Mouse (Mus musculus) limb, embryonic 13.5 days (tissue): Measurements from ENCODE around the gene H2-T24. TPM values are rescaled to one million over a fixed set of nuclear protein-coding genes. Genes with fewer than 3 reads are reported as not detected.

Source experiments
- ATAC-seq: fragments of 200-750 bp; cut with Nextera tagmentation; 2 replicates; pipeline ENCODE4 v1.8.0; 2017; ENCODE audit warnings: low read depth, moderate number of reproducible peaks, moderate TSS enrichment; ENCODE audit not compliant: low FRiP score
- H3K27ac ChIP-seq: fragments of 300-500 bp; sonication (generic); 2 replicates; pipeline ENCODE4 v1.5.1; 2015; ENCODE audit warnings: inconsistent platforms, mild to moderate bottlenecking, moderate library complexity
- H3K27me3 ChIP-seq: fragments of 300-500 bp; sonication (generic); 2 replicates; pipeline ENCODE4 v1.6.1; 2015; ENCODE audit warnings: mild to moderate bottlenecking, inconsistent platforms
- H3K36me3 ChIP-seq: fragments of 300-500 bp; sonication (generic); 2 replicates; pipeline ENCODE4 v1.6.1; 2015; ENCODE audit warnings: inconsistent platforms, mild to moderate bottlenecking, moderate library complexity
- H3K4me1 ChIP-seq: fragments of 300-500 bp; sonication (generic); 2 replicates; pipeline ENCODE4 v1.6.1; 2015; ENCODE audit warnings: inconsistent platforms
- H3K4me2 ChIP-seq: fragments of 300-500 bp; sonication (generic); replicated peaks from 2 replicates; pipeline ENCODE4 v1.6.1; 2015; ENCODE audit warnings: inconsistent platforms, mild to moderate bottlenecking, moderate library complexity
- H3K4me3 ChIP-seq: fragments of 300-500 bp; sonication (generic); 2 replicates; pipeline ENCODE4 v1.5.1; 2015; ENCODE audit warnings: moderate library complexity, mild to moderate bottlenecking, inconsistent platforms
- H3K9ac ChIP-seq: fragments of 300-500 bp; sonication (generic); 2 replicates; pipeline ENCODE4 v1.6.1; 2015; ENCODE audit warnings: mild to moderate bottlenecking, inconsistent platforms
- H3K9me3 ChIP-seq: fragments of 300-500 bp; sonication (generic); 2 replicates; pipeline ENCODE4 v1.6.1; 2016; ENCODE audit warnings: inconsistent platforms
- WGBS: fragments of 180-500 bp; shearing (Covaris S2); methylation state at CpG from one replicate; pipeline ENCODE4 v1.1.7; 2015; 5-methylcytosine and 5-hydroxymethylcytosine counted together
- polyA plus RNA-seq: library from polyadenylated mRNA; unstranded; fragments of >200 nt; fragmentation: Nextera tagmentation; extraction: Ambion mirVana; gene quantifications from 2 replicates; pipeline ENCODE4 v1.2.1, GENCODE M21; 2015

The H2-T24 gene
- polyA plus RNA-seq, 1 experiment from 2014 or later: 3.4 TPM

GRCm38 (mm10) chr17:35998545-35999305, 21.6 kb downstream of the H2-T24 start:
- H3K4me1 ChIP-seq: peaks cover 18% of the 10 kb centered on the region
- H3K9ac ChIP-seq: no peak overlapping the region
- H3K4me3 ChIP-seq: no peak overlapping the region
- H3K4me2 ChIP-seq: no peak overlapping the region
- no peaks in the 10 kb centered on the region for H3K9me3 ChIP-seq
- WGBS: 89% methylated on average over 6 of the region's 6 CpGs
- H3K27me3 ChIP-seq: no peaks in the 10 kb centered on the region
- no peak for ATAC-seq
- H3K36me3 ChIP-seq: no peaks in the 10 kb centered on the region
- no peak overlapping the region for H3K27ac ChIP-seq

- Histone ChIP-seq H3K4me2 (no peak overlapping the region), H3K36me3 (no peaks in the 10 kb centered on the region), H3K27me3 (no peaks in the 10 kb centered on the region), H3K27ac (no peak overlapping the region), H3K9ac (no peak overlapping the region), H3K4me1 (peaks cover 18% of the 10 kb centered on the region), H3K9me3 (no peaks in the 10 kb centered on the region), H3K4me3 (no peak overlapping the region)
- 61% methylated on average over 12 of the region's 12 CpGs for WGBS
- ATAC-seq: no peak
Measured at GRCm38 (mm10) chr17:35997713-35998510, 22.4 kb downstream of the H2-T24 start.

GRCm38 (mm10) chr17:35996949-35997348, 23.4 kb downstream of the H2-T24 start:
- Histone ChIP-seq H3K9me3 (no peaks in the 10 kb centered on the region), H3K4me2 (no peak overlapping the region), H3K9ac (no peak overlapping the region), H3K27me3 (no peaks in the 10 kb centered on the region), H3K4me3 (no peak overlapping the region), H3K36me3 (no peaks in the 10 kb centered on the region), H3K4me1 (peaks cover 18% of the 10 kb centered on the region), H3K27ac (no peak overlapping the region)
- peak; percentile 63; the same call in 1 of the 2 replicates for ATAC-seq
- WGBS: 4% methylated on average over 11 of the region's 11 CpGs

GRCm38 (mm10) chr17:35994879-35995240, 25.5 kb downstream of the H2-T24 start:
- H3K27ac ChIP-seq: 0 out of 2 replicates have a peak overlapping the region, but pooled peaks have one; percentile 28
- H3K36me3 ChIP-seq: peaks cover 1% of the 10 kb centered on the region
- peak overlapping the region; percentile 72 for H3K9ac ChIP-seq
- peak overlapping the region; percentile 66 for H3K4me3 ChIP-seq
- H3K4me1 ChIP-seq: peaks cover 18% of the 10 kb centered on the region
- WGBS: 2% methylated on average over 14 of the region's 14 CpGs
- H3K9me3 ChIP-seq: no peaks in the 10 kb centered on the region
- H3K27me3 ChIP-seq: no peaks in the 10 kb centered on the region
- ATAC-seq: no peak
- H3K4me2 ChIP-seq: peak overlapping the region; percentile 83

- peak overlapping the region; percentile 66 for H3K4me3 ChIP-seq
- peak overlapping the region; percentile 83 for H3K4me2 ChIP-seq
- H3K27me3 ChIP-seq: no peaks in the 10 kb centered on the region
- ATAC-seq: peak; percentile 73
- peaks cover 7% of the 10 kb centered on the region for H3K36me3 ChIP-seq
- WGBS: 3% methylated on average over 31 of the region's 31 CpGs
- peaks cover 18% of the 10 kb centered on the region for H3K4me1 ChIP-seq
- no peaks in the 10 kb centered on the region for H3K9me3 ChIP-seq
- H3K9ac ChIP-seq: peak overlapping the region; percentile 72
- peak overlapping the region; percentile 28; the same call in 1 of the 2 replicates for H3K27ac ChIP-seq
Measured at GRCm38 (mm10) chr17:35994175-35994878, 26.0 kb downstream of the H2-T24 start.

- no peaks in the 10 kb centered on the region for H3K27me3 ChIP-seq
- no peak overlapping the region for H3K27ac ChIP-seq
- WGBS: 7% methylated on average over 17 of the region's 17 CpGs
- peaks cover 13% of the 10 kb centered on the region for H3K36me3 ChIP-seq
- H3K4me1 ChIP-seq: peaks cover 18% of the 10 kb centered on the region
- H3K4me3 ChIP-seq: peak overlapping the region; percentile 66
- H3K9ac ChIP-seq: no peak overlapping the region
- no peaks in the 10 kb centered on the region for H3K9me3 ChIP-seq
- ATAC-seq: peak; percentile 79
- H3K4me2 ChIP-seq: peak overlapping the region; percentile 83
Measured at GRCm38 (mm10) chr17:35993675-35994074, 26.7 kb downstream of the H2-T24 start.

GRCm38 (mm10) chr17:35991781-35992180, 28.6 kb downstream of the H2-T24 start:
- no peak for ATAC-seq
- peaks cover 13% of the 10 kb centered on the region for H3K4me1 ChIP-seq
- no peaks in the 10 kb centered on the region for H3K27me3 ChIP-seq
- no peak overlapping the region for H3K4me2 ChIP-seq
- H3K36me3 ChIP-seq: peaks cover 31% of the 10 kb centered on the region
- no peak overlapping the region for H3K27ac ChIP-seq
- 52% methylated on average over 10 of the region's 10 CpGs for WGBS
- H3K9ac ChIP-seq: no peak overlapping the region
- H3K4me3 ChIP-seq: no peak overlapping the region
- no peaks in the 10 kb centered on the region for H3K9me3 ChIP-seq

- Histone ChIP-seq H3K9me3 (no peaks in the 10 kb centered on the region), H3K4me3 (0 out of 2 replicates have a peak overlapping the region, but pooled peaks have one; percentile 5), H3K9ac (no peak overlapping the region), H3K27me3 (no peaks in the 10 kb centered on the region), H3K36me3 (peaks cover 53% of the 10 kb centered on the region), H3K27ac (no peak overlapping the region), H3K4me2 (peak overlapping the region; percentile 89; the same call in 1 of the 2 replicates), H3K4me1 (peaks cover 19% of the 10 kb centered on the region)
- WGBS: 91% methylated on average over 9 of the region's 9 CpGs
- no peak for ATAC-seq
Measured at GRCm38 (mm10) chr17:35981776-35982175, 38.6 kb downstream of the H2-T24 start.

GRCm38 (mm10) chr17:35980363-35980754, 40.0 kb downstream of the H2-T24 start:
- Histone ChIP-seq H3K4me3 (peak overlapping the region; percentile 87), H3K9ac (peak overlapping the region; percentile 89), H3K27me3 (no peaks in the 10 kb centered on the region), H3K4me1 (peaks cover 19% of the 10 kb centered on the region), H3K4me2 (peak overlapping the region; percentile 89), H3K36me3 (peaks cover 50% of the 10 kb centered on the region), H3K27ac (peak overlapping the region; percentile 90), H3K9me3 (no peaks in the 10 kb centered on the region)
- peak; percentile 29; the same call in 1 of the 2 replicates for ATAC-seq
- WGBS: 1% methylated on average over 29 of the region's 29 CpGs

GRCm38 (mm10) chr17:35979401-35980362, 40.7 kb downstream of the H2-T24 start, which contains the start of the genes Gnl1 and Prr3:
Gene Gnl1, plus strand, starts transcription at chr17:35979851.
Gene Prr3, minus strand, starts transcription at chr17:35980236.
- peaks cover 19% of the 10 kb centered on the region for H3K4me1 ChIP-seq
- WGBS: under 1% methylated on average over 72 of the region's 109 CpGs
- peaks cover 48% of the 10 kb centered on the region for H3K36me3 ChIP-seq
- H3K27ac ChIP-seq: peak within 1 kb of the TSS; percentile 90
- peak within 1 kb of the TSS; percentile 87 for H3K4me3 ChIP-seq
- peak within 1 kb of the TSS; percentile 89 for H3K9ac ChIP-seq
- no peaks in the 10 kb centered on the region for H3K27me3 ChIP-seq
- no peaks in the 10 kb centered on the region for H3K9me3 ChIP-seq
- peak; percentile 86 for ATAC-seq
- peak within 1 kb of the TSS; percentile 89 for H3K4me2 ChIP-seq
